Mouse (Mus musculus): ENCODE data around the gene Rfc4.

The Rfc4 gene

DNA sequence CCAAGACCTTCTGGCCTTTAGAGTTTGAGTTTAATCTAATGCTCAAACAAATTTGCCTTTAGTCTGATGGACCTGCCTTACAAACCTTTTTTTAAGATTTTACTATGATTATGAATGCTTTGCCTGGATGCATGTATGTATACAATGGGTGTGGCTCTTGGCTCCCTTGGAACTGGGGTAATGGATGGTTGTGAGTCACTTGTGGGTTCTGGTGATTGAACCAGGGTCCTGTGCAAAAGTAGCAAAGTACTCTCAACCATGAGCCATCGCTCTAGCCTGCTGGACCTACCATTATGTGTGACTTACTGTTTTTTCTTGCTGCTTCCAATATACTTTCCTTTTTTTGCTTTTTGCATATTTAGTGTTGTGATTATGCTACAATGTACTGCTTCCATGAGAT is 4.8 kb upstream of the Rfc4 start:
- no peak for DNase-seq

GRCm38 (mm10) chr16:23130303-23130702 is 2.8 kb upstream of the Rfc4 start:
- DNase-seq = no peak

- no peak for DNase-seq
These were observed 245 bp downstream of the Rfc4 start for GRCm38 (mm10) chr16:23127311-23127672.

GRCm38 (mm10) chr16:23124398-23124797 is 3.1 kb downstream of the Rfc4 start:
- peak; percentile 23 to 54 for DNase-seq

- DNase-seq = no peak
These were observed 4.4 kb downstream of the Rfc4 start for GRCm38 (mm10) chr16:23123104-23123503.

DNA sequence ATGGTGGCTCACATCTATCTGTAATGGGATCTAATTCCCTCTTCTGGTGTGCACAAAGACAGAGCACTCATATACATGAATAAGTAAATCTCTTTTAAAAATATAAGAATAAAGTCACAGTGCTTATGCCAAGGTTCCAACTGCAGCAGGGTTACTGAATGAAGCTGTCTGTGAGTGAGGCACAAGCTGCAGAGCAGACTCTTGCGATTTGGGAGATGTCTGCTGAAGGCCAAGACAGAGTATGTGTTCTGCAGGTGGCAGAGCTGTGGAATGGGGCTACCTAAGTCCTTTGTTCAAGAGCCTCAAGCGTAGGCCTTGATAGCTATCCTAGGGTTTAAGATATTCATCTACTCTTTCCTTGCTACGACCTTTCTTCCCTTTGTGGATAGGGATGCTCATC is 5.1 kb downstream of the Rfc4 start:
- DNase-seq = no peak

GRCm38 (mm10) chr16:23117173-23117572 is 10.4 kb downstream of the Rfc4 start:
- no peak for DNase-seq

DNA sequence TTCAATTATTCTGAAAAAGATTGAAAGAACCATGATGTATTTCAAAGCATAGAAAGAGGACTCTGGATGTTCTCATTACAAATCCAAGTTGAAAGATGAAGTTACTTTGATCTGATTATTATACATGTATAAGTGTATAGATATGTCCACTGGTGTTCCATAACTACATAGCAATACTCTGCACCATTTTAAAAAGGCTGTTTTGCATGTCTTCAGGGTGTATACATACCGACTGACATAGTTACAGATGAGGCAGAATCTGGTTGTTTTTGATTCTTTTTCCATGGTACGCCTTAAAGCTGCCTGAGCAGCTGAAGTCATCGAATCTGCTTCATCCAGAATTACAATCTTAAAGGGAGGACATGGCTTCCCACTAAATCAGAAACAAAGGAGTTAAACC is 12.1 kb downstream of the Rfc4 start:
- DNase-seq = no peak

- no peak for DNase-seq
These were observed 13.0 kb downstream of the Rfc4 start for GRCm38 (mm10) chr16:23114339-23115171.

- no peak for DNase-seq
These were observed 13.6 kb downstream of the Rfc4 start for GRCm38 (mm10) chr16:23113903-23114302.

- DNase-seq = no peak
These were observed 14.6 kb downstream of the Rfc4 start for GRCm38 (mm10) chr16:23112861-23113435.

- DNase-seq = no peak
These were observed 15.2 kb downstream of the Rfc4 start for GRCm38 (mm10) chr16:23112348-23112747.

DNA sequence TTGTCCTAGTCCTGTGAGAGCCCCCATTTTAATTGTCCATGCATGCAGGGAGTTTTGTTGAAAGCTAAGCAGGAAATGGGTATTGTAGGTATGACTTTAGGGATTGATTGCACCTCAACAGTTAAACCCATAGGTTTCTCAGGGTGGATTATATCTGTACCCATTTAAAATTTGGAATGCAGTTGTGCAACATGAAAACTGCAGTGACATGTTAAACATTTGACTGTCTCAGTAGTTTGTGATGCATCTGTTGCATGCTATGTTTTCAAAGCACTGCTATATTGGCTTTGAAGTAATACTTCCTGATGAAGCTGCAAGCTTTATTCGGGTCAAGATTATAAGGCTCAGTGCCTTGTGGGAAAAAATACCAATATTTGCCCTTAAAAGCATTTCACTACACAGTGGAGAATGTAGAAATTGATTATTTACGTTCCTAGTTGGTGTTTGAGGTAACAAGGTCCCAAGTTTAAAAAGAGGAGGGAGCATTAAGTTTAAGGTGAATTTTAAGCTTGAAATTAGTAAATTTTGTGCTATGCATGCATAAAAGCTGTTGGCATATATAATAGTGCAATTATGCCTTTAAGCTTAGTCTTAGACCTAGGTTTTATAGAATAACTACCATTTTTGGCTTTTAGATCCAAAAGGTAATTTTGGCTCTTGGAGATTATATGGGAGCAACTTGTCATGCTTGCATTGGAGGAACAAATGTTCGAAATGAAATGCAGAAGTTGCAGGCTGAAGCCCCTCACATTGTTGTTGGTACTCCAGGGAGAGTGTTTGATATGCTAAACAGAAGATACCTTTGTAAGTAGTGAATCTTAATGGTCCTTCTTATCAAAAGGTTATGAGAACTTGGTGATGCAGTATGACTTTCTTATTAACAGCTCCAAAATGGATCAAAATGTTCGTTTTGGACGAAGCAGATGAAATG is 17.9 kb downstream of the Rfc4 start:
- no peak for DNase-seq

- DNase-seq = no peak
These were observed 18.6 kb downstream of the Rfc4 start for GRCm38 (mm10) chr16:23108943-23109342.

GRCm38 (mm10) chr16:23107946-23108759 is 19.4 kb downstream of the Rfc4 start:
- DNase-seq = peak; percentile 86 to 90

DNA sequence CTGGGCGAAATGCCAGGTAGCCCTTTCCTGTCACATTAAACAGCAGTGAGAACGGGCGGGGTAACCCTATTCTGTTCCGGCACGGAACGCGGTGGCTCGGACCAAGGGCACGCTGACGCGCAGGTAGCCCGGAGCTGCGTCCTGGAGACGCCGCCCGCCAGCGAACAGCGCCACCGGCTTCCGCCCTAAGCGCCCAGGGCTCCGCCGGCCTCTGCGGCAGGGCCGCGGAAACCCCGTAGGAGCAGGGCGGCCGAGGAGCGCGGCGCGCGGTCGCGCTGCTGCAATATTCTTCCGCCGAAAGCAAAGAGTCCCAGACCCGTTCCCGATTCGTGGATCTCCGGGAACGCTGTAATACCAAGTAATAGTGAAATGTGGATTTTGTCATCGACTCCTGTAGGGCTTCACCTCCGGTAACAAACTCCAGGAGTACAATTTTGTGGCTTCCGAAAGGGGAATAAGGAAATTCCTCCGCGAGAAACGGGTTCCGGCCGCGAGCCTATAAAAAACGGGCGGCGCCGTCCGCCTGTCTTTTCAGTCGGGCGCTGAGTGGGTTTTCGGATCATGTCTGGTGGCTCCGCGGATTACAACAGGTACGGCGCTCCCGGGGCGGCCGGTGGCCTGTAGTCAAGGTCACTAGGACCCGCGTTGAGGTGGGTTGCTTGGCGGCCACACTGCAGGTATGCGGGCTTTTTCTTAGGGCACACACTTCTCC is 20.1 kb downstream of the Rfc4 start, which contains the start of gene Eif4a2:
Eif4a2 (plus strand) TSS at position 214 of the 712 bp plus-strand sequence.
- peak; percentile 91 to 92 for DNase-seq

DNA sequence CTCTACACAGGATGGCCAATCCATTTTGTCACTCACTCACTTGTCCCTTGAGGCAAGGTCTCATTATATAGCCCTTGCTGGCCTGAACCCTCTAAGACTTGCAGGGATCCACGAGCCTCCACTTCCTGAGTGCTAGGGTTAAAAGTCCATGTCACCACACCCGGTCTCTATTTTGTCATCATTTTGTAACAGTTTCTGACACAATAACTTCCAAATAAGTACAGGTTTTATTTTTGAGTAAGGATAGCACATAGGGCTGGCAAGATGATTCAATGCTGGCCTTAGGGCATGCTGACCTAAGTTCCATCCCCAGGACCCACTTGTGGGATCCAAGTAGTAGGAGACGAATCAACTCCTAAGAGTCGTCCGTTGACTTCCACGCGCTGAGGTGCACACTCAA is 21.4 kb downstream of the Rfc4 start:
- no peak for DNase-seq

DNA sequence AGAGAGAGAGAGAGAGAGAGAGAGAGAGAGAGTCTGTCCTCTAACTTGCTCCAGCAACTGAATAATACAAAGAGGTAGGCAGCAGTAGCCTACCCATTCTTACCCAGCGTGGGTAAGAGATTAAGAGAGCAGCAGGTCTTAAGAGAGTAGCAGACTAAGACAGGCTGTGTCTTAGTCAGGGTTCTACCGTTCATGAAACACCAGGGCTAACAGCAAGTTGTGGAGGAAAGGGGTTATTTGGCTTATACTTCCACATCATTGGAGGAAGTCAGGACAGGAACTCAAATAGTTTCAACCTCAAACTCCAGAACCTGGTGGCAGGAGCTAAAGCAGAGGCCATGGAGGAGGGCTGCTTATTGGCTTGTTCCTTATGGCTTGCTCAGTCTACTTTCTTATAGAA is 23.7 kb downstream of the Rfc4 start:
- no peak for DNase-seq

DNA sequence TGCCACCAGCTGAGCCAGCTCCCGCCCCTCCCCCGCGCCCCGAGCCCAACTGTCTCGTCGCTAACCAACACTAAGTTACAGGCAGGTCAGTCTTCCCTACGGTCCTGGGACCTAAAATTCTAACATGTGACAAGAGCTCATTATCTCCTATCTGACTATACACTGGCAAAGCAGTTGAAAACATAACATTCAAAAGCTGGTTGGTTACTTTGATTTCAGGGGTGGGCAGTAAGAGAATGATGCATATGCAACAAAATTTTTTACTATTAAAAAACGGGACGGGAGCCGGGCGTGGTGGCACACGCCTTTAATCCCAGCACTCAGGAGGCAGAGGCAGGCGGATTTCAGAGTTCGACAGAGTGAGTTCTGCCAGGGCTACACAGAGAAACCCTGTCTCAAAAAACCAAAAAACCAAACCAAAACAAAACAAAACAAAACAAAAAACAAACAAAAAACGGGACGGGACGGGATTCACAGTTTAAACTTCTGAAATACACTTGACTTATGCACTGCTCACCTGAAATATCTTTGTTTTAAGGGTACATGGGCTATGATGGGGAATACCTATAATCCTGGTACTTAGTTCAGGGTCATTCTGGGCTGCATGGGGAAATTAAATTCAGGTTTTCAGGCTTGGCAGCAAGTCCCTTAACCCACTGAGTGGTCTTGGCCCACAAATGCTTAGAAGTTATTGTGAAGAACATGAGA is 24.3 kb downstream of the Rfc4 start:
- no peak for DNase-seq

DNA sequence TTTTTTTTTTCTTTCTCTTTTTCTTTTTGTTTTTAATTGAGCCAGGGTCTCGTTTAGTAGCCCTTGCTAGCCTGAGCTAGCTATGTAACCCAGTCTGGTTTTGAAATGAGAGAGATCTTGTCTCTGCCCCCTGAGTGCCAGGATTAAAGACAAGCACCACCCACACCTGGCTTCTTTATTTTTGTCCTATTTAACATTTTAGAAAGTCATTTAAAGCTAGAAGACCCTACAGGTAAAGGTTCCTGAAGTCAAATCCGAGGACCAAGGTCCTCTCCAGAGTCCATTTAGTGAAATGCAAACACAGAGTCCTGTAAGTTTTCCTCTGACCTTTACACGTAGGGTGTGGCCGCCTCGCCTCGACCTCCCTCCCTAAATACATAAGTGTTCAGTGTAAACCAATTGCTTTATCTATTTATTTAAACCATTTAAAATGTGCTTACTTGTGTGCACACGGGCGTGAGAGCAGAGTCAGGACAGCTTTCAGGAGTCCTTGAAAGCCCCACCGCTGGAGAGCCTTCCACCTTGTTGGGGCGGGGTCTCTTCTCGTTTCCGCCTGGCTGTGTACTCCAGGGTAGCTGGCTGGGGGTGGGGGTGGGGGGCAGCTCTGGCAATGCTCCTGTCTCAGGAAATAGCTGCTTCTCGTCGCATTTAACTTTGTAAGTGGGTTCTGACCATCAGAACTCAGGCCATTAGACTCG is 25.0 kb downstream of the Rfc4 start:
- no peak for DNase-seq

- no peak for DNase-seq
These were observed 26.9 kb downstream of the Rfc4 start for GRCm38 (mm10) chr16:23100613-23101012.

Data from lung, adult 18-20 months (tissue).